Mouse (Mus musculus) kidney, embryonic 15.5 days (tissue): Measurements from ENCODE around the gene Noxa1. TPM values are rescaled to one million over a fixed set of nuclear protein-coding genes. Genes with fewer than 3 reads are reported as not detected.

Experiments used
- ATAC-seq: fragments of 200-750 bp; cut with Nextera tagmentation; replicated peaks from 2 replicates; pipeline ENCODE4 v1.8.0; 2017; ENCODE audit warnings: moderate TSS enrichment; ENCODE audit not compliant: low FRiP score
- H3K27ac ChIP-seq: fragments of 300-500 bp; sonication (generic); 2 replicates; pipeline ENCODE4 v1.5.1; 2015; ENCODE audit warnings: mild to moderate bottlenecking, inconsistent platforms
- H3K27me3 ChIP-seq: fragments of 300-500 bp; sonication (generic); 2 replicates; pipeline ENCODE4 v1.6.1; 2015; ENCODE audit warnings: inconsistent platforms
- H3K36me3 ChIP-seq: fragments of 300-500 bp; sonication (generic); 2 replicates; pipeline ENCODE4 v1.6.1; 2015; ENCODE audit warnings: inconsistent platforms
- H3K4me1 ChIP-seq: fragments of 300-500 bp; sonication (generic); 2 replicates; pipeline ENCODE4 v1.6.1; 2015; ENCODE audit warnings: inconsistent platforms
- H3K4me2 ChIP-seq: fragments of 300-500 bp; sonication (generic); 2 replicates; pipeline ENCODE4 v1.6.1; 2015; ENCODE audit warnings: moderate library complexity, mild to moderate bottlenecking, inconsistent platforms
- H3K4me3 ChIP-seq: fragments of 300-500 bp; sonication (generic); replicated peaks from 2 replicates; pipeline ENCODE4 v1.5.1; 2015; ENCODE audit warnings: mild to moderate bottlenecking, inconsistent platforms
- H3K9ac ChIP-seq: fragments of 300-500 bp; sonication (generic); 2 replicates; pipeline ENCODE4 v1.6.1; 2015; ENCODE audit warnings: mild to moderate bottlenecking, inconsistent platforms
- H3K9me3 ChIP-seq: fragments of 300-500 bp; sonication (generic); replicated peaks from 2 replicates; pipeline ENCODE4 v1.6.1; 2016; ENCODE audit warnings: inconsistent platforms
- WGBS: fragments of 180-500 bp; shearing (Covaris S2); methylation state at CpG from one replicate; pipeline ENCODE4 v1.1.7; 2015; ENCODE audit warnings: mixed read lengths; 5-methylcytosine and 5-hydroxymethylcytosine counted together
- polyA plus RNA-seq: library from polyadenylated mRNA; unstranded; fragments of >200 nt; fragmentation: Nextera tagmentation; extraction: Ambion mirVana; gene quantifications from 2 replicates; pipeline ENCODE4 v1.2.1, GENCODE M21; 2015

Noxa1 gene
- 0.77 and 1.1 TPM in 2 replicates for polyA plus RNA-seq

DNA sequence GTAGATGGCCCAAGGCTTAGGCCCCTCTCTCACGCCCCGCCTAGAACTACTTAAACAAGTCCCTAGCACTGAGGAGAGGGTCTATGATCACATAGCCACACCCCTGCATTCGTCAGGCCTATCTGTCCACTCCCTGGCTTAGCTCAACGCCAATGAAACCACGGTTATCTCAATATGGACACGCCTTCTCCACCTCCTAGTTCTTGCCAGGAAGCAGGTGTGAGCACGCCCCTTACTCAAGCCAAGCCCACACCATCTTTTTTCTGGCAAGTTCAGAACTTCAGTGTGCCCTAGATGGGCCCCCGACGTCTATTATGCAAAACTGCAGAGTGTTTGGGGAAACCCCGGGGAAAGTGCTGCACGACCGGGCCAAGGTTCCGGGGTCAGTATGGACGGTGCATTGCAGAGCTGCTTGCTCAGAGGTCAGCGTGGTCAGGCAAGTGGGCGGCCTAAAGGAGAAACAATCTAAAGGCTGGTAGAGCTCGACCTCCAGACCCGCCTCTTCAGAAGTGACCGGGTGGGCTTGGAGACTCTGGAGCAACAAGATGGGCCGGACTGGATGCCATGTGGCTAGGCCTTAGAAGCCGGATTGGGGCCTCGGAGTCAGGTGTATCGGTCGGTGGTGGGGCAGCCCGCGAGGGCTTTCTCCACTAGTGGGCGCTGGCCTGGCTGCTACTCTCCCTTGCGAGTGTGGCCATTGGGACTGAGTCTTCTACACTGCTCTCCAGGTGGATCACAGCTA is at the start of gene Noxa1:
TSS of gene Noxa1 (minus strand) at position 41 of the 742 bp plus-strand sequence.
- peak within 1 kb of the TSS; percentile 29 for H3K4me3 ChIP-seq

DNA sequence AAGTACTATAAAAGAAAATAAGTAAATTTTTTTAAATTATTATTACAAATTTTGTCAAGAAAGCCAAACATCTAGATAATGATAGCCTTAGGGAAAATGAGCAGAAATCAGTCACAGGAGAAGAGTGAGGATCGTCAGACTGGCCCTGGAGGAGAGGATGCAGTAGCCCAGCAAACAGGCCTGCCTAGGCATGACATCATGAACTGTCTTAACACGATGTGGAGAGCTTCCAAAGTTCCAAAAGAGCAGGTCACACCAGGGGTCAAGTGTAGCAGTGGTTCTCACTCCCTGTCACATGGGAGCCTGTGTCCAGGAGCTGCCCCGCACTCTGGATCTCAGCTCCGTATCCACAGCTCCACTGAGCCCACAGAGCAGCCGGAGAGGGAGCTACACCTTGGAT is 47.0 kb upstream of the Noxa1 start:
- H3K27me3 ChIP-seq = no peaks in the 10 kb centered on the region
- WGBS = 78% methylated on average over 5 of the region's 5 CpGs
- H3K4me3 ChIP-seq = no peak overlapping the region
- no peak overlapping the region for H3K27ac ChIP-seq
- H3K36me3 ChIP-seq = no peaks in the 10 kb centered on the region
- no peak overlapping the region for H3K4me2 ChIP-seq
- peaks cover 4% of the 10 kb centered on the region; the same call in 1 of the 2 replicates for H3K9me3 ChIP-seq
- H3K4me1 ChIP-seq = 0 out of 2 replicates have a peak, but pooled peaks cover 6% of the 10 kb centered on the region
- ATAC-seq = no peak
- no peak overlapping the region for H3K9ac ChIP-seq

More for the DNA sequence above, at the start of gene Noxa1:
- H3K4me1 ChIP-seq = peaks cover 14% of the 10 kb centered on the region; the same call in 1 of the 2 replicates
- ATAC-seq = peak; percentile 86
- H3K27me3 ChIP-seq = peaks cover 28% of the 10 kb centered on the region
- no peaks in the 10 kb centered on the region for H3K36me3 ChIP-seq
- no peak within 1 kb of the TSS for H3K9ac ChIP-seq
- H3K9me3 ChIP-seq = no peaks in the 10 kb centered on the region
- H3K27ac ChIP-seq = no peak within 1 kb of the TSS
- 44% methylated on average over 28 of the region's 28 CpGs for WGBS
- H3K4me2 ChIP-seq = peak within 1 kb of the TSS; percentile 57

DNA sequence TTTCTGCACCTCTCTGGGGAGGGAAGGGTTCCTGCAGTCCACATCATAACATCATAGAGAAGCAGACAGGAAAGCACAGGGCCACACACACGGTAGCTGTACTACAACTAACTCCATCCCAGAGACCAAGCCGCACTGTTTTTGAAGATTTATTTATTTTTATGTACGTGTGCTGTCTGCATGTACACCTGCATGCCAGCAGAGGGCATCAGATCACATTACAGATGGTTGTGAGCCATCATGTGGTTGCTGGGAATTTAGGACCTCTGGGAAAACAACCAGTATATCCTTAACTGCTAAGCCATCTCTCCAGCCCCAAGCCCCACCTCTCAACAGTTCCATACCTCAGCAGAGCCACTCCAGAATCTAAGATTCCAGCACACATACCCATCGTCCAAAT is 46.2 kb upstream of the Noxa1 start:
- no peak overlapping the region for H3K9ac ChIP-seq
- H3K4me2 ChIP-seq = no peak overlapping the region
- H3K4me3 ChIP-seq = no peak overlapping the region
- 71% methylated on average over 4 of the region's 4 CpGs for WGBS
- H3K36me3 ChIP-seq = no peaks in the 10 kb centered on the region
- no peak for ATAC-seq
- H3K27me3 ChIP-seq = no peaks in the 10 kb centered on the region
- H3K27ac ChIP-seq = no peak overlapping the region
- peaks cover 4% of the 10 kb centered on the region; the same call in 1 of the 2 replicates for H3K9me3 ChIP-seq
- H3K4me1 ChIP-seq = 0 out of 2 replicates have a peak, but pooled peaks cover 6% of the 10 kb centered on the region

DNA sequence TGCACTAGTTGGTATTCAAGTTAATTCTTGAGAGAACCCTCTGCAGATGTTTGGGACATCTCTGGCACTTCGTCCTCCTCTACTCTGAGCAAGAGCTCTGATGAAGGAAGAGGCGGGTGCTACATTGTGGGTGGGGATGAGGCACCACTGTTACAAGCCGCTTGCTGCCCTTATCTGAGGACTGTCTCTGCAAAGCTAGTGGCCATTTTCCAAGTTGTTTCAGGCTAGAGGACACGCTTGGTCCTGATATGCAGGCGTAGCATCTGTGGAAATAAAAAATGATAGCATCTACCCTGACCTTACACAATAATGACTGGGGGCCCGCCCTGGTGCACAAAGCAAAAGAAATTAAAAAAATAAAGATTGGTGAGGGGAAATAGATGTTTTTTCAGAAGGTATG is 42.9 kb upstream of the Noxa1 start:
- no peak overlapping the region for H3K4me3 ChIP-seq
- H3K4me1 ChIP-seq = no peaks in the 10 kb centered on the region
- ATAC-seq = 0 out of 2 replicates have a peak, but pooled peaks have one; percentile 33
- H3K9me3 ChIP-seq = peaks cover 4% of the 10 kb centered on the region; the same call in 1 of the 2 replicates
- no peak overlapping the region for H3K9ac ChIP-seq
- no peaks in the 10 kb centered on the region for H3K27me3 ChIP-seq
- no peak overlapping the region for H3K4me2 ChIP-seq
- WGBS = 76% methylated on average over 6 of the region's 6 CpGs
- H3K27ac ChIP-seq = no peak overlapping the region
- H3K36me3 ChIP-seq = no peaks in the 10 kb centered on the region

DNA sequence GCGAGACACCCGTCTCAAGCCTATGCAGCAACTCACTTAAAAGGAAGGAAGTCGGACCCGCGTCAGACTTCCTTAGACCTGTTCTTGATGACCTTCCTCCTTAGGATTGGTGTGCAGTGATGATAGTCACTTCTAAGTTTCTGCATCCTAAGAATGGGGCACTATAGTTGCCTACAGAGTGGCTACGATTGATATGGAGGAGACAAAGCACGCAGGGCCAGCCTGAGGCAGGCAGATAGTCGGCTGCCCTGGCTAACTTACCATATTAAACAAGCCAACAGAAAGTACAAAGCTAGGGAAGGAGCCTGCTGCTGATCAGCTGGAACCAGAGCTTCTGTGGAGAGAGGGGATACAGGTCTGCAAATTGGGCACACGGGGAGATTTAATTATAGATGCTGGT is 36.7 kb upstream of the Noxa1 start:
- Histone ChIP-seq H3K4me1 (peaks cover 17% of the 10 kb centered on the region), H3K4me3 (no peak overlapping the region), H3K4me2 (no peak overlapping the region), H3K36me3 (no peaks in the 10 kb centered on the region), H3K27ac (no peak overlapping the region), H3K27me3 (no peaks in the 10 kb centered on the region), H3K9ac (no peak overlapping the region), H3K9me3 (no peaks in the 10 kb centered on the region)
- 70% methylated on average over 9 of the region's 9 CpGs for WGBS
- ATAC-seq = no peak

DNA sequence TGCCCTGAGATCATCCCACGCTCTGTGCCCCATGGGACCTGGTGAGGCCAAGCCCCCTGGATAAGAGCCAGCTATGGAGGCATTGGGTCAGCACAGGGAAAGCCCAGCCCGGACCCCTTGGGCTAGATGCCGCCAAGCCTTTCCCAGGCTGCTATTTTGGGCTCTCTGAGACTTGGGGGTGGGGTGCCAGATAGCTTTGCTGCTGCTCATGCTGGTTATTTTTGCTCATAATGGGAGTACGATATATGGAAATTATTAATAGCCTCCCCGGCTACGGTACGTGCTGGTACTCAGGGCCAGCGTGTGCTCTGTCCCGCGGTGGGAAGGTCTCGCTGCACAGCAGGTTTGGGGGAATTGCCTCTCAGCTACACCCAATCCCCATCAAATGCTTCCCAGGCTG is 33.1 kb upstream of the Noxa1 start:
- H3K27ac ChIP-seq = peak overlapping the region; percentile 80
- WGBS = 70% methylated on average over 11 of the region's 11 CpGs
- ATAC-seq = no peak

DNA sequence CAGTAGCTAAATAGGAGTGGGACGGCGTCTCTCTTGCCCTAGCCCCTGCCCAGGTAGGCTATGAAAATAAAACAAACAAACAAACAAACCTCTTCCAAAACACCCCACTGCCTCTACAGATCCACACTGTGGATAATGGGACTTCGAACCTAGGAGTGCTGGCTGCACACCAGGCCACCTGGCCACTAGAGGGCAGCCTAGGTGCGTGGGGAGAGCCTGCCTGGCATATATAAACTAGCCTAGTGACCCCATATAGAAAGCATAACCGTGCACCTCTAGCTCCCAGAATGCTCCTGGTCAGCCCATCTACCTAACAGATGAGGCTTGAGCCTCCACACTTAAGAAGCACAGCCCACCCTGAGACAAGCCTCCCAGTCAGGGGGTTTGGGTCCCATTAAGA is 32.3 kb upstream of the Noxa1 start:
- peaks cover 27% of the 10 kb centered on the region for H3K4me1 ChIP-seq
- WGBS = 42% methylated on average over 5 of the region's 5 CpGs
- no peaks in the 10 kb centered on the region for H3K9me3 ChIP-seq
- no peaks in the 10 kb centered on the region for H3K27me3 ChIP-seq
- H3K9ac ChIP-seq = 0 out of 2 replicates have a peak overlapping the region, but pooled peaks have one; percentile 14
- H3K27ac ChIP-seq = peak overlapping the region; percentile 80
- H3K4me3 ChIP-seq = no peak overlapping the region
- 0 out of 2 replicates have a peak, but pooled peaks have one; percentile 19 for ATAC-seq
- no peaks in the 10 kb centered on the region for H3K36me3 ChIP-seq
- no peak overlapping the region for H3K4me2 ChIP-seq

More for the DNA sequence above, 33.1 kb upstream of the Noxa1 start:
- Histone ChIP-seq H3K9ac (no peak overlapping the region), H3K4me1 (peaks cover 27% of the 10 kb centered on the region), H3K36me3 (no peaks in the 10 kb centered on the region), H3K27me3 (no peaks in the 10 kb centered on the region), H3K9me3 (no peaks in the 10 kb centered on the region), H3K4me2 (no peak overlapping the region), H3K4me3 (no peak overlapping the region)

DNA sequence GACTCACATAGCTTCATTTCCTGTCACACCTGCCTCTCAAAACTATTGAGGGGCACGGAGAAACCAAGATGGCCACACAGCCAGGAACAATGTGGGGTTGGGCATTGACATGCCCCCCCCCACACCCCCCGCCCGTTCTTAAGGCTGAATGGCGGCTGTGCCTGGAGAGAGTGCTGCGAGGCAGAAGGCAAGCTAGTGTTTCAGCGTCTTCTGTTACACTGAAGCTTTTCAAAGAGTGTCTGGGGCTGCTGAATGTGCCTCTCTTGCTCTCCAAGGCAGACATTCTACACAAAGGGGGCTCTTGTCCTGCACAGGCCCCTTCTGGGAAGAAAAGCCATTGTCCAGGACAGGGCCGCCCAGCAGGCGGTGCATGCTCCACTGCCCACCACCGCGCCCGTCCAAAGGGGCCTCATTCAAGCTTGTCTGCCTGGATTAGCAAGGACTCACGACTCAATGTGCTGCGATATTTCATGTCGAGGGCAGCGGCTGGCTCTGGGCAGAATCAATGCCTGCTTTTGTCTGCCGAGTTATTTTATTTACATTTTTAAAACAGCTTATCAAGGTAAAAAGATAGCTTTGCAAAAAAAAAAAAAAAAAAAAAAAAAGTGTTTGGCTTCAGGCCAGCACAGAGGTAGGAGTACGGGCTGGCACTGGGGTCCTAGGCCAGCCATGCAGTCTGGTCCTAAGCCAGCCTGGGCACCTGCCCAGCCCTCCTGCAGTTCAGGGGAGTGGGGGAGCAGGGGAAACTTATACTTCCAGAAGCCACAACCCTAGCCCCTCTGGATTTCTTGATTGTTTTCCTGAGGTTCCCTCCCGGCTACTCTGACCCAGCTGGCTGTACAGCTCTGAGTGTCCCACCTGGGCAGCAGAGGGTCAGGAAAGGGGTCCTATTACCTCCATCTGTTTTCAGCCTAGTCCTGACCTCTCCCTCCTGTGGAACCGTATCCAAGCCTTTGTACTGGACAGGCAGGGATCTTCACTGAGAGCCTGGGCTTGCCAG is 31.4 kb upstream of the Noxa1 start:
- no peak overlapping the region for H3K4me3 ChIP-seq
- H3K27me3 ChIP-seq = no peaks in the 10 kb centered on the region
- H3K9me3 ChIP-seq = no peaks in the 10 kb centered on the region
- H3K4me2 ChIP-seq = peak overlapping the region; percentile 20; the same call in 1 of the 2 replicates
- WGBS = 35% methylated on average over 19 of the region's 19 CpGs
- peaks cover 27% of the 10 kb centered on the region for H3K4me1 ChIP-seq
- 0 out of 2 replicates have a peak overlapping the region, but pooled peaks have one; percentile 17 for H3K9ac ChIP-seq
- ATAC-seq = peak; percentile 73
- peak overlapping the region; percentile 80 for H3K27ac ChIP-seq
- no peaks in the 10 kb centered on the region for H3K36me3 ChIP-seq

DNA sequence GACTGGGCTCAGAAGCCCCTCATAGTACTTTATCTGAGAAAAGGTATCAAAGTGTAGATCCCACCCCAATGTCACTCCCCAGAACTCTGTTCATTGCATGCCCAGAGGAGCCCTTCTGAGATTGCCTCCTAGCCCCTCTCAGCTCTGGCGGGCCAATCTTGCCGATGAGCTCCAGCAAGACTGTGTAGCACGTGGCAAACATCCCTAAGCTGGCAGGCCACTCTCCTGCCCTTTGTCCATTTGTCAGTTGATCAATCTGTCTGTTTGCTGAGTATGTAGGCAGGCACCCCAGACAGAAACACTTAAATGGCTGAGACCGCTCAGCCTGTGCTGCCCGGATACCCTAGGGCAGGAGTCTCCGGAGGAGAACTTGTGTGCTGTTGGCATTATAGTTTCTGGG is 30.2 kb upstream of the Noxa1 start:
- Histone ChIP-seq H3K36me3 (no peaks in the 10 kb centered on the region), H3K27me3 (no peaks in the 10 kb centered on the region), H3K4me3 (no peak overlapping the region), H3K9me3 (no peaks in the 10 kb centered on the region), H3K4me2 (no peak overlapping the region), H3K9ac (no peak overlapping the region), H3K27ac (peak overlapping the region; percentile 80), H3K4me1 (peaks cover 27% of the 10 kb centered on the region)
- ATAC-seq = no peak
- 90% methylated on average over 6 of the region's 6 CpGs for WGBS

DNA sequence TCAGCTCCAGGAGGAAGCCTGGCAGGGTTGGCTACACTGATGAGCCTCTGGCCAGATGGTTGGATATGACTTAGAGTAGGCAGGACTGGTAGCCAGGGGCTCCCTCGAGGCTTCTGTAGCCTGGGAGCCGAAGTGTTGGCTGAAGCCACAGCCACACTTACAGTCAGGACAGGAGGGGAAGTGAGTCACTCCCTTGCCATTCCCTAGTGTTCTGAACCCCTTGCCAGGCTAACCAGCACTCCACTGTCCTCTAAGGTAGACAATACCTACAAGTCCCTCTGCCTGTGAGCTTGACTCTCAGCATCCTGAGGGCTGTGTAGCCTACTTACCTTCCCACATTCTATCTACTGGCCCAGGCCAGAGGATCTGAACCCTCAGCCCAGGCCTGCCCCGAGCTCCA is 29.5 kb upstream of the Noxa1 start:
- ATAC-seq = no peak
- Histone ChIP-seq H3K27me3 (no peaks in the 10 kb centered on the region), H3K36me3 (no peaks in the 10 kb centered on the region), H3K9ac (no peak overlapping the region), H3K4me1 (peaks cover 27% of the 10 kb centered on the region), H3K4me3 (no peak overlapping the region), H3K27ac (no peak overlapping the region), H3K9me3 (no peaks in the 10 kb centered on the region), H3K4me2 (no peak overlapping the region)
- 59% methylated on average over 3 of the region's 3 CpGs for WGBS

DNA sequence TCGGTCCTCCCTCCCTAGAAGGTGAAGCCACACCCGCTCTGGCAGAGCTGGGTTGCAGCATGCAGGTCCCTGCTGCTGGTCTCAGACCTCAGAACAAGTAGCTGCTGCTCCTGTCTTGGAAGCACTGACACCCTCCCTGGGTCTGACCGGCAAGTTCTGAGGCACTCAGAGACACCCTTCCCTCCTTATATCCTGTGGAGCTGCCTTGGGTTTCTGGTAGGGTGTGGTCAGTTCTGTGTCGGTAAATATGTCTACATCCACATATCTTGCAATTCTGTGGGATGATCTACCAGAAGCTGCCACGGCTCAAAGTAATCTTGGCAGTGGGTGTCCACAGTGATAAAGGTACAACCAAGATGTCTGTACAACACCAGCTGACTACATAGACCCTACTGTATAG is 28.6 kb upstream of the Noxa1 start:
- 79% methylated on average over 5 of the region's 5 CpGs for WGBS
- Histone ChIP-seq H3K36me3 (no peaks in the 10 kb centered on the region), H3K27me3 (no peaks in the 10 kb centered on the region), H3K4me1 (peaks cover 27% of the 10 kb centered on the region), H3K4me3 (no peak overlapping the region), H3K9ac (no peak overlapping the region), H3K4me2 (no peak overlapping the region), H3K9me3 (no peaks in the 10 kb centered on the region), H3K27ac (no peak overlapping the region)
- no peak for ATAC-seq

DNA sequence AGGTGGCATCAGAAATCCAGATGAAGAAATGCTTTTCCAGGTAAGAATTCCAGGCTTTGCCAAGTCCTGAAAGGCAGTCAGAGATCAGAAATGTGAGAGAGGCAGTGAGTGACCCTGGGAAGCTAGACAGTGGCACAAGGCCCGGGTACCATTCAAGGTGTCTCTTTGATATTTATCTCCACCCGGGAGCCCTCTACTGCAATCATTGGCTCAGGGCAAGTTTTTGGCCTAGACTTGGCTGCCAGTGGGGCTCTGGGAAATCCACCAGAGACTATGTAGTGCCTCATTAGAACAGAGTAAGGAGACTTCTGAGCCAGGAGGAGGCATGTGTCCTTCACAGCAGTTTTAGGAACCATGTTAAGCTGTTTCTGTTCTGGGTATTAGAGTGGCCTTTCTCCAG is 27.7 kb upstream of the Noxa1 start:
- Histone ChIP-seq H3K9ac (no peak overlapping the region), H3K4me3 (no peak overlapping the region), H3K36me3 (no peaks in the 10 kb centered on the region), H3K4me1 (peaks cover 21% of the 10 kb centered on the region), H3K27me3 (no peaks in the 10 kb centered on the region), H3K4me2 (no peak overlapping the region), H3K27ac (no peak overlapping the region), H3K9me3 (no peaks in the 10 kb centered on the region)
- ATAC-seq = no peak
- WGBS = 64% methylated on average over 2 of the region's 2 CpGs
